Mouse (Mus musculus) limb, embryonic 11.5 days (tissue): ENCODE data around the gene Zbed5. TPM values are rescaled to one million over a fixed set of nuclear protein-coding genes. Genes with fewer than 3 reads are reported as not detected.
"Not testable (repeated sequence)": the region's sequence is repeated elsewhere in the genome, so short reads cannot be mapped to it uniquely, and the experiment has no call there.

Source experiments
- ATAC-seq: fragments of 200-750 bp; cut with Nextera tagmentation; 2 replicates; pipeline ENCODE4 v1.8.0; 2017; ENCODE audit warnings: low read depth; ENCODE audit not compliant: insufficient number of reproducible peaks, low FRiP score, low TSS enrichment
- DNase-seq: peaks from one replicate; pipeline ENCODE4 v3.0.0-alpha.2; 2015; ENCODE audit warnings: low spot score
- H3K27ac ChIP-seq: fragments of 300-500 bp; sonication (generic); replicated peaks from 2 replicates; pipeline ENCODE4 v1.5.1; 2014; ENCODE audit warnings: low read depth, mild to moderate bottlenecking, low read length
- H3K27me3 ChIP-seq: fragments of 300-500 bp; sonication (generic); 2 replicates; pipeline ENCODE4 v1.6.1; 2014; ENCODE audit warnings: mild to moderate bottlenecking, low read length, mixed read lengths; ENCODE audit not compliant: control insufficient read depth, insufficient read depth
- H3K36me3 ChIP-seq: fragments of 300-500 bp; sonication (generic); 2 replicates; pipeline ENCODE4 v1.6.1; 2014; ENCODE audit warnings: mild to moderate bottlenecking, low read length, moderate library complexity, mixed read lengths; ENCODE audit not compliant: control insufficient read depth, insufficient read depth
- H3K4me1 ChIP-seq: fragments of 300-500 bp; sonication (generic); 2 replicates; pipeline ENCODE4 v1.6.1; 2014; ENCODE audit warnings: low read length, mixed read lengths; ENCODE audit not compliant: control insufficient read depth, insufficient read depth
- H3K4me2 ChIP-seq: fragments of 300-500 bp; sonication (generic); 2 replicates; pipeline ENCODE4 v1.6.1; 2014; ENCODE audit warnings: low read depth, mild to moderate bottlenecking, moderate library complexity; ENCODE audit not compliant: severe bottlenecking
- H3K4me3 ChIP-seq: fragments of 300-500 bp; sonication (generic); 2 replicates; pipeline ENCODE4 v1.5.1; 2014; ENCODE audit warnings: low read depth, low read length
- H3K9ac ChIP-seq: fragments of 300-500 bp; sonication (generic); 2 replicates; pipeline ENCODE4 v1.6.1; 2014; ENCODE audit warnings: mild to moderate bottlenecking, low read length
- H3K9me3 ChIP-seq: fragments of 300-500 bp; sonication (generic); 2 replicates; pipeline ENCODE4 v1.6.1; 2016; ENCODE audit warnings: low read length; ENCODE audit not compliant: control insufficient read depth
- WGBS: fragments of 180-500 bp; shearing (Covaris S2); extraction: QIAGEN DNeasy Blood & Tissue Kit; methylation state at CpG from one replicate; pipeline ENCODE4 v1.1.7; 2014; 5-methylcytosine and 5-hydroxymethylcytosine counted together
- polyA plus RNA-seq: library from polyadenylated mRNA; unstranded; fragments of >200 nt; fragmentation: Nextera tagmentation; extraction: Ambion mirVana; gene quantifications from 2 replicates; pipeline ENCODE4 v1.2.1, GENCODE M21; 2014

The Zbed5 gene
- polyA plus RNA-seq, 1 experiment from 2014 or later = 12.2 TPM

DNA sequence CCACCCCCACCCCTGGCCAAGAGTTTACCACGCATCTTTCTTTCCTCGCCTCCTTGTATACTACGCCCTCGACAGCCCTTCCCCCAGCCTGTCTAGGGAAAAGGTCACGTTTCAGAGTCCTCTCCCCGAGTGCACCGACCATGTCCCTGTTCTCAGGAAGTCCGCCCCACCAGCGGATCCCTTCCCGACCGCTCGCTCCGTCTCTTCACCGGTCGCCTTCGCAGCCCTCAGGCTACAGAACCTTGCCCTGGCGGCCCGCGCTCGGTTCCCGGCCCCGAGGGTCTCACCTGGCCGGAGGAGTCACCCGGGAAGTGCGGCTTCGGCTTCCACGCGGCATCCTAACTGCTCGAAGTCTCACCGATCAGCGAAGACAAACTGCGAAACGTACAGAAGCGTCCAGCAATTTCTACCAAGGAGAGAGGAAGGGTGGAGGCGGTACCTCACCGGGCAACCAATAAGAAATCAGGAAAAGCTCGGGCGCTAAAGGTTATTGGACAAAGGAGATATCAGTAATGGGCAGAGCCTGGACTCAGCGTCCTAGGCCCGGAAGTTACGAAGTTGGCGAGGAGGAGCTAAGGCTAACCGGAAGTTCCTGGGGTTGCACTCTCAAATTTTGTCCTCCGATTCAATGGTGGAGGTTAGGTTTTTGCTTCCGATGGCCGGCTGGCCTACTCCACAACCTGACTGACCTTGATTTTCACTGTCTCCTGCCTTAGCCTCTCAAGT is 8.4 kb upstream of the Zbed5 start, which contains the start of gene Chchd2:
TSS of gene Chchd2 (minus strand) at position 560 of the 726 bp plus-strand sequence.
- Histone ChIP-seq H3K4me3 (peak within 1 kb of the TSS; percentile 68), H3K4me2 (peak within 1 kb of the TSS; percentile 74), H3K27me3 (no peaks in the 10 kb centered on the region), H3K4me1 (no peaks in the 10 kb centered on the region), H3K9me3 (no peaks in the 10 kb centered on the region), H3K27ac (peak within 1 kb of the TSS; percentile 72), H3K36me3 (peaks cover 8% of the 10 kb centered on the region), H3K9ac (peak within 1 kb of the TSS; percentile 78)
- ATAC-seq = peak; percentile 98
- peak; percentile 93 for DNase-seq
- under 1% methylated on average over 46 of the region's 46 CpGs for WGBS

DNA sequence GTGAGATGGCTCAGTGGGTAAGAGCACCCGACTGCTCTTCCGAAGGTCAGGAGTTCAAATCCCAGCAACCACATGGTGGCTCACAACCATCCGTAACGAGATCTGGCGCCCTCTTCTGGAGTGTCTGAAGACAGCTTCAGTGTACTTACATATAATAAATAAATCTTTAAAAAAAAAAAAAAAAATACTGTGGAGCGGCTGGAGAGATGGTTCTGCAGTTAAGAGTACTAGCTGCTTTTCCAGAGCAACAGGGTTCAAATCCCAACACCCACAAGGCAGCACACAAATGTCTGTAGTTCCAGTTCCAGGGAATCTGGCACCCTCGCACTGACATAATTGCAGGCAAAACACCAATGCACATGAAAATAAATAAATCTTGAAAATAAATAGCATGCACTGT is 5.1 kb upstream of the Zbed5 start:
- not testable (repeated sequence) for H3K9ac ChIP-seq, H3K27me3 ChIP-seq, H3K4me1 ChIP-seq, DNase-seq, H3K36me3 ChIP-seq, H3K4me2 ChIP-seq, H3K9me3 ChIP-seq, ATAC-seq, H3K4me3 ChIP-seq, H3K27ac ChIP-seq
- WGBS = 84% methylated on average over 4 of the region's 7 CpGs

DNA sequence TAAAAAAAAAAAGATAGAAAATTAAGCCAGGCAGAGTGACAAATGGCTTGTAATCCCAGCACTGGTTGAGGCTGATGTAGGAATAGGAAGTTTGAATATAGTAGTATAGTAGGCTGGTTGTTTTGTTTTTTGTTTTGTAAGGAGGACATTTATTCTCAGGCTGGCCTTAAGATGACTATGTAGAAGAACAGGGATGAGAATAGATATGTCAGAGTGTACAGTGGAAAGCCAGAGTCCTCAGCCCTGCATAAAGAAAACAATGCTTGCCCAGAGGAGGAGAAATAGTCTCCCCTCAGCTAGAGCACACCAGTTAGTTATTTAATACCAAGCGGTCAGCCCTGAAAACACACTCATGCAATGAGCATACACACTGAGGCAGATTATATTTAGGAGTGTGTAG is 2.9 kb downstream of the Zbed5 start, which contains the start of gene Phkg1:
TSS of gene Phkg1 (minus strand) at position 101 of the 400 bp plus-strand sequence.
- no peaks in the 10 kb centered on the region for H3K27me3 ChIP-seq
- H3K4me1 ChIP-seq = peaks cover 6% of the 10 kb centered on the region
- no peaks in the 10 kb centered on the region for H3K36me3 ChIP-seq
- no peak for ATAC-seq
- no peak for DNase-seq
- WGBS = 97% methylated on average over 1 of the region's 1 CpGs
- H3K9ac ChIP-seq = no peak within 1 kb of the TSS
- no peak within 1 kb of the TSS for H3K4me2 ChIP-seq
- no peak within 1 kb of the TSS for H3K4me3 ChIP-seq
- no peak within 1 kb of the TSS for H3K27ac ChIP-seq
- no peaks in the 10 kb centered on the region for H3K9me3 ChIP-seq

DNA sequence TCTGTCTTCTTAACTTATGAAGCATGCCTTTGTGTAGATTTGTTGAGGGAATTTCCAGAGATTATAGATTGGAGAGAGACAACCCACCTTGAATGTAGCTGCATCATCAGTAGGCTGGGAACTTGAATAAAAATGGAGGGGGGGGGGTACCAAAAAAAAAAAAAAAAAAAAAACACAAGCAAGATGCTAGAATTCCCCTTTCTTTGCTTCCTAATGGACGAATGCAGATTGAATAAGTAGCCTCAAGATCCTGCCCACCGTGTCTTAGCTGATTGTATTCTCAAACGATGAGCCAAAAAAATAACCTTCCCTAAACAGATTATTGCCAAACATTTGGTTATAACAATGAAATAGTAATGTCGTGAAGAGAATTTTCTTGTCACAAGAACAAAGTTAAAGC is 12.3 kb downstream of the Zbed5 start:
- WGBS = 41% methylated on average over 4 of the region's 4 CpGs
- Histone ChIP-seq H3K9me3 (no peaks in the 10 kb centered on the region), H3K36me3 (no peaks in the 10 kb centered on the region), H3K27ac (peak overlapping the region; percentile 63), H3K4me1 (0 out of 2 replicates have a peak, but pooled peaks cover 3% of the 10 kb centered on the region), H3K4me3 (peak overlapping the region; percentile 67), H3K9ac (peak overlapping the region; percentile 86; the same call in 1 of the 2 replicates), H3K27me3 (no peaks in the 10 kb centered on the region), H3K4me2 (peak overlapping the region; percentile 84)
- DNase-seq (no peak), ATAC-seq (no peak)

DNA sequence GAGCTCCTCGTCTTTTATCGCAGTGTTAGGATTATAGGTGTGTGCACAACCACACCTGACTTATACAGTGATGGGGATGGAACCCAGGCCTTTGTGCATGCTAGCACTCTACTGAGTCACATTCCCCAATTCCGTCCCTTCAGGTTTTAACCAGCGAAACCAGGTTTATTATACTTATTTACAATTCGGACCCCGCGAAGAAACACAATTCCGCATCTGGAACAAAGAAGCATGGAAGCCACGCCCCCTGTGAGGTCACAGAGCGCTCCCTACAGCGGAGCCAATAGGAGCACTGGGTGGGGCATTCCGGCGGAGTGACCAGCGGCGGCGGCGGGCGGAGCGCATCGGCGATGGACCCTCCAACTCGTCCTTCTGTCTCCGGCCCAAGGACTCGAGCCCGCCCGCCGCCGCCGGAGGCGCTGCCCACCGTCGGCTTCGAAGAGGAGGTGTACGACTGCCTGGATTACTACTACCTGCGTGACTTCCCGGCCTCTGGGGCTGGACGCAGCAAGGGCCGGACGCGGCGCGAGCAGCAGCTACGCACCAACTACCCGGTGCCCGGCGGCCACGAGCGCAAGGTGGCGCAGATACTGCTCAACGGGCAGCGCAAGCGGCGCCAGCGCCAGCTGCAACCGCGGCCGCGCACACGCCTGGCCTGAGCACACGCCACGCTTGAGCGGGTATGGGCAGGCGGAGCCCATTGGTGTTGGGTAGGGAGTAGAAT is 12.9 kb downstream of the Zbed5 start, which contains the start of gene Nupr1l:
TSS of gene Nupr1l (plus strand) at position 299 of the 724 bp plus-strand sequence.
- H3K4me2 ChIP-seq = peak within 1 kb of the TSS; percentile 84
- H3K4me3 ChIP-seq = peak within 1 kb of the TSS; percentile 67
- H3K27ac ChIP-seq = peak within 1 kb of the TSS; percentile 71
- 1% methylated on average over 63 of the region's 63 CpGs for WGBS
- peak; percentile 97 for ATAC-seq
- no peaks in the 10 kb centered on the region for H3K36me3 ChIP-seq
- no peaks in the 10 kb centered on the region for H3K27me3 ChIP-seq
- peak; percentile 97 for DNase-seq
- H3K9ac ChIP-seq = peak within 1 kb of the TSS; percentile 86
- 0 out of 2 replicates have a peak, but pooled peaks cover 3% of the 10 kb centered on the region for H3K4me1 ChIP-seq
- H3K9me3 ChIP-seq = no peaks in the 10 kb centered on the region

DNA sequence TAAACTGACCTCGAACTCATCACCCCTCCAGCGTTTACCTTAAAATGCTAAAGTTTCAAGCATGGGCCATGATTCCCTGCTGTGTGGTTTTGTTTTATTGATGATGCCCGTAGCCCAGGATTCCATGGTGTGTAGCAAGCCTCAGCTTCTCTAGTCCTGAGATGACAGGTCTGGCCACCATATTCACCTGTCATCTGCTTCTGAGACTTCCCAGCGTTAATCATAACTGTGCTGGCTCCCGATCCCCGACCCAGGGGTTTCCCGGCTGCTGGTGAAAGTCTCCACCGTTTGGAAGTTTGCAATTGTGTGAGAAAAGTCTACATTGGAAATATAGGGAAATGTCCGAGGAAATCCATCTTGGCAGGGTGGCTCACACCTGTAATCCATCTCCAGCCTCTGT is 13.6 kb downstream of the Zbed5 start:
- H3K27me3 ChIP-seq = no peaks in the 10 kb centered on the region
- H3K36me3 ChIP-seq = no peaks in the 10 kb centered on the region
- ATAC-seq (no peak), DNase-seq (no peak)
- H3K9ac ChIP-seq = no peak overlapping the region; the same call in 1 of the 2 replicates
- no peaks in the 10 kb centered on the region for H3K9me3 ChIP-seq
- WGBS = 71% methylated on average over 9 of the region's 9 CpGs
- peak overlapping the region; percentile 67 for H3K4me3 ChIP-seq
- H3K27ac ChIP-seq = no peak overlapping the region
- peak overlapping the region; percentile 84 for H3K4me2 ChIP-seq
- 0 out of 2 replicates have a peak, but pooled peaks cover 3% of the 10 kb centered on the region for H3K4me1 ChIP-seq

DNA sequence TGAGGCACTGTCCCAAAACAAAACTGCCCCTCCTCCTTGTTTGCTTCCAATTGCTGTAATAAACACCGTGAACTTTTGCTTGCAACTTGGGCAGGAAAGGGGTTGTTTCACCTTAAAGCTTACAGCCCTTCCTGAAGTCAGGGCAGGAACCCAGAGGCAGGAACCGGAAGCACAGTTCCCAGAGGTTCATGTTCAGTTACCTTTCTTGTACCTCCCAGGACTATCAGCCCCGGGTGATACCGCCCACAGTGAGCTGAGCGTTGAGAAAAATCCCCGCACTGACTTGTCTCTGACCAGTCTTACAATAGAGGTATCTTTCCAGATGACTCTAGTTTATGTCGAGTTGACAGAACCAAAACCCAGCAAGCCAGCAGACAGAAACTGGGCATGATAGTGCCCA is 14.1 kb downstream of the Zbed5 start:
- no peaks in the 10 kb centered on the region for H3K27me3 ChIP-seq
- 79% methylated on average over 7 of the region's 7 CpGs for WGBS
- no peak overlapping the region for H3K4me2 ChIP-seq
- H3K4me3 ChIP-seq = no peak overlapping the region
- DNase-seq (no peak), ATAC-seq (no peak)
- H3K9me3 ChIP-seq = no peaks in the 10 kb centered on the region
- H3K36me3 ChIP-seq = no peaks in the 10 kb centered on the region
- no peak overlapping the region for H3K9ac ChIP-seq
- H3K4me1 ChIP-seq = 0 out of 2 replicates have a peak, but pooled peaks cover 3% of the 10 kb centered on the region
- H3K27ac ChIP-seq = no peak overlapping the region

DNA sequence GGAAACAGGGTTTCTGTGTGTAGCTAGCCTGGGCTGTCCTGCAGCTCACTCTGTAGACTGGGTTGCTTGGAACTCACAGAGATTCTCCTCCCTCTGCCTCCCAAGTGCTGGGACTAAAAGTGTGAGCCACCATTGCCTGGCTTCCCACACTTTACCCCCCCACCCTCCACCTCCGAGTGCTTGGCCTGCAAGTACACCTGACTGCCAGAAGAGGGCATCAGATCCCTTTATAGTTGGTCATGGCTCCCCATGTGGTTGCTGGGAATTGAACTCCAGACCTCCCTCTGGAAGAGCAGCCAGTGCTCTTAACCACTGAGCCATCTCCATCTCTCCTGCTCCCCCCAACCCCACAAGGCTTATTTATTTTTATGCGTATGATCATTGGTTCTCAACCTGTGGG is 18.5 kb downstream of the Zbed5 start:
- no peaks in the 10 kb centered on the region for H3K9me3 ChIP-seq
- 31% methylated on average over 2 of the region's 2 CpGs for WGBS
- H3K27ac ChIP-seq = no peak overlapping the region
- ATAC-seq (no peak), DNase-seq (peak; percentile 28)
- H3K4me2 ChIP-seq = no peak overlapping the region
- H3K4me1 ChIP-seq = no peaks in the 10 kb centered on the region
- H3K4me3 ChIP-seq = no peak overlapping the region
- H3K27me3 ChIP-seq = no peaks in the 10 kb centered on the region
- no peak overlapping the region for H3K9ac ChIP-seq
- no peaks in the 10 kb centered on the region for H3K36me3 ChIP-seq
